Mouse (Mus musculus): ENCODE results near the gene Fyco1. TPM values are rescaled to one million over a fixed set of nuclear protein-coding genes. Genes with fewer than 3 reads are reported as not detected.
"Not testable (repeated sequence)": the region's sequence is repeated elsewhere in the genome, so short reads cannot be mapped to it uniquely, and the experiment has no call there.

The Fyco1 gene
- polyA plus RNA-seq, 1 experiment from 2014 or later: 10.5 TPM

DNA sequence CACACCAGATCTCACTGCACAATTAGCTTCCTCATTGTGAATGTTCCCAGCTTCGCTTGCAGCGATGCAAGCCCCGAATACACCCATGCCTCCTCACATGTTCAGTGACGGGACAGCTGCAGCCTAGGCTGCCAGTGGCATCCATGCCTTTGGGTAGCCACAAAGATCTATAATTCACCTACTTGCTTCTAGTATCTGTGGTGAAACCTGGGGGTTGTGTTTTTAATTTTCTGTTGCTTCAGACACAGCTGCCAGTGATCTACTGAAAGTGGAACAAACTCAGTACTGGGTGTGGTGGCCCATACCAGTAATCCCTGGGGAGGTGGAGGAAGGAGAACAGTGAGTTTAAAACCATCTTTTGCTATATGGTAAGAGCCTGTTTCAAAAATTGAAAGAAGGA lies 88.8 kb downstream of the Fyco1 start:
- H3K9me3 ChIP-seq: no peaks in the 10 kb centered on the region
- H3K36me3 ChIP-seq (replicated peaks): no peaks in the 10 kb centered on the region
- no peak overlapping the region for H3K4me3 ChIP-seq (replicated peaks)
- H3K9ac ChIP-seq: no peak overlapping the region
- no peaks in the 10 kb centered on the region for H3K27me3 ChIP-seq
- no peak for ATAC-seq (ENCODE audit: low FRiP score)
- H3K4me1 ChIP-seq: no peaks in the 10 kb centered on the region
- H3K27ac ChIP-seq: no peak overlapping the region
- WGBS: 87% methylated on average over 4 of the region's 4 CpGs
- no peak overlapping the region for H3K4me2 ChIP-seq

- no peaks in the 10 kb centered on the region for H3K36me3 ChIP-seq (replicated peaks)
- H3K27ac ChIP-seq: no peak overlapping the region
- no peak for ATAC-seq (ENCODE audit: low FRiP score)
- no peak overlapping the region for H3K9ac ChIP-seq
- H3K9me3 ChIP-seq: no peaks in the 10 kb centered on the region
- H3K27me3 ChIP-seq: no peaks in the 10 kb centered on the region
- H3K4me2 ChIP-seq: no peak overlapping the region
- no peak overlapping the region for H3K4me3 ChIP-seq (replicated peaks)
- WGBS: 88% methylated on average over 3 of the region's 3 CpGs
- H3K4me1 ChIP-seq: no peaks in the 10 kb centered on the region
Observed at GRCm38 (mm10) chr9:123760806-123761205, 90.9 kb downstream of the Fyco1 start.

GRCm38 (mm10) chr9:123758645-123759044 lies 93.1 kb downstream of the Fyco1 start:
- no peak overlapping the region for H3K4me3 ChIP-seq (replicated peaks)
- H3K27ac ChIP-seq: no peak overlapping the region
- H3K9ac ChIP-seq: no peak overlapping the region
- H3K4me1 ChIP-seq: no peaks in the 10 kb centered on the region
- H3K27me3 ChIP-seq: no peaks in the 10 kb centered on the region
- 84% methylated on average over 4 of the region's 4 CpGs for WGBS
- no peak overlapping the region for H3K4me2 ChIP-seq
- H3K9me3 ChIP-seq: no peaks in the 10 kb centered on the region
- no peak for ATAC-seq (ENCODE audit: low FRiP score)
- no peaks in the 10 kb centered on the region for H3K36me3 ChIP-seq (replicated peaks)

- WGBS: 83% methylated on average over 1 of the region's 1 CpGs
- no peaks in the 10 kb centered on the region for H3K36me3 ChIP-seq (replicated peaks)
- no peak for ATAC-seq (ENCODE audit: low FRiP score)
Observed at GRCm38 (mm10) chr9:123758156-123758555, 93.5 kb downstream of the Fyco1 start.

GRCm38 (mm10) chr9:123757326-123757725 lies 94.4 kb downstream of the Fyco1 start:
- ATAC-seq (ENCODE audit: low FRiP score): no peak
- no peaks in the 10 kb centered on the region for H3K27me3 ChIP-seq
- H3K9ac ChIP-seq: no peak overlapping the region
- no peaks in the 10 kb centered on the region for H3K4me1 ChIP-seq
- H3K4me3 ChIP-seq (replicated peaks): no peak overlapping the region
- no peaks in the 10 kb centered on the region for H3K9me3 ChIP-seq
- H3K4me2 ChIP-seq: no peak overlapping the region
- 69% methylated on average over 2 of the region's 2 CpGs for WGBS
- H3K36me3 ChIP-seq (replicated peaks): no peaks in the 10 kb centered on the region
- no peak overlapping the region for H3K27ac ChIP-seq

More at GRCm38 (mm10) chr9:123758156-123758555, 93.5 kb downstream of the Fyco1 start:
- Histone ChIP-seq H3K27me3 (no peaks in the 10 kb centered on the region), H3K27ac (no peak overlapping the region), H3K4me3 (replicated peaks) (no peak overlapping the region), H3K9ac (no peak overlapping the region), H3K4me2 (no peak overlapping the region), H3K4me1 (no peaks in the 10 kb centered on the region), H3K9me3 (no peaks in the 10 kb centered on the region)

DNA sequence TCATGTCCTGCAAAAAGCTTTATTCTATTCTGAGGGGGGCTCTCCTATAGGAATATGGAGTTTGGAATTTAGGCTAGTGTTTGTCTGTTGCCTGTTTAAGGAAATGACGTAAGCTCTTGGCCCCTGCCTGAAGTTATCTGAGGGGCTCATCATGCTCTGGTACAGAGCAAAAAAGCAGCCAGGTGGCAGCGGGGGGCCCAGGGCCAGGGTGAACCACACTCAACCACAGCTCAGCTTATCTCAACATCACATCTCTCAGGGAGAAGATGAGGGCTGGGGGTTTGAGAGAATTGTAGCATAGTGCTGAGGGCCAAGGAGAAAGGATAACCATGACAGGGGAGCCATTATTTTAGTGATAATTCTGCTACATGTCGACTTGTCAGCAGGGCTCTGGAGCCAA lies 94.9 kb downstream of the Fyco1 start:
- H3K9ac ChIP-seq: no peak overlapping the region
- no peak overlapping the region for H3K4me3 ChIP-seq (replicated peaks)
- H3K4me1 ChIP-seq: no peaks in the 10 kb centered on the region
- 90% methylated on average over 3 of the region's 3 CpGs for WGBS
- H3K27ac ChIP-seq: no peak overlapping the region
- no peaks in the 10 kb centered on the region for H3K36me3 ChIP-seq (replicated peaks)
- ATAC-seq (ENCODE audit: low FRiP score): no peak
- H3K27me3 ChIP-seq: no peaks in the 10 kb centered on the region
- H3K9me3 ChIP-seq: no peaks in the 10 kb centered on the region
- no peak overlapping the region for H3K4me2 ChIP-seq

DNA sequence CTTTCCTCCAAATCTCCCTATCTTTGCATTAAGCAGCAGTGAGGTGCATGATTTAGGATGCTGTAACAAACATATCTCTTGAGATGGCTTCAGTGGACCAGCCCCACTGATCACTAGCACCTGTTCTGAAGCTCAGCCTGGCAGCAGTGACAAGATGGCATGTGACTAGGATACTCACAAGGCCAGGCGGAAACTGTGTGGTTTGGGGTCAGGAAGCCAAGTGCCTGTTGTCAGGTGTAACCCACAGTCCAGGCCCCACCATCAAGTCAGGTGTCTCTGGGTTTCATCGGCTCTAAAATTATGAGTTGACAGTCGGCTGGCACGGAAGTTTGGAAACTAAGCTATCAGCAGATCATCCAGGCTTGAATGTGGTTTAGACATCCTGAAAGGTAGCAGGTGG lies 97.4 kb downstream of the Fyco1 start:
- Histone ChIP-seq H3K36me3 (replicated peaks) (no peaks in the 10 kb centered on the region), H3K9ac (no peak overlapping the region), H3K27me3 (no peaks in the 10 kb centered on the region), H3K4me3 (replicated peaks) (no peak overlapping the region), H3K27ac (no peak overlapping the region), H3K9me3 (no peaks in the 10 kb centered on the region), H3K4me2 (no peak overlapping the region), H3K4me1 (no peaks in the 10 kb centered on the region)
- WGBS: 97% methylated on average over 4 of the region's 4 CpGs
- no peak for ATAC-seq (ENCODE audit: low FRiP score)

DNA sequence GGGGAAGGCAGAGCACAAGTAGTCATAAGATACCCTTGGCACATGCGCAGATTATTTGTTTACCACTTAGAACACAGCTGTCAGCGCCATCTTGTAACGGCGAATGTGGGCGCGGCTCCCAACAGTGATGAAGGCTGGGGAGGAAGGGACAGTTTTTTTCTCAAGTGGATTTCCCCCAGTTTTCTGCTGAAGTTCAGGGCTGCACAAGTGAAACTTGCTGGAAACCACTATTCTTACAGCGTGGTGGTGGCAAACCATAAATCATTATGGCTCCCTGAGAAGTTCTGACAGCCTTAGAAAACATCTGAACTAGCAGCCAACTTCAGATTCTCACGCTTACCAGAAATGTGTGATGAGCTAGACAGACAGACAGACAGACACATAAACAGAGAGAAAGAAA lies 102.0 kb downstream of the Fyco1 start:
- H3K27ac ChIP-seq; H3K27me3 ChIP-seq; H3K9ac ChIP-seq; H3K4me1 ChIP-seq; H3K4me2 ChIP-seq; H3K9me3 ChIP-seq; H3K36me3 ChIP-seq (replicated peaks); H3K4me3 ChIP-seq (replicated peaks); ATAC-seq (ENCODE audit: low FRiP score): not testable (repeated sequence)
- 91% methylated on average over 8 of the region's 8 CpGs for WGBS

DNA sequence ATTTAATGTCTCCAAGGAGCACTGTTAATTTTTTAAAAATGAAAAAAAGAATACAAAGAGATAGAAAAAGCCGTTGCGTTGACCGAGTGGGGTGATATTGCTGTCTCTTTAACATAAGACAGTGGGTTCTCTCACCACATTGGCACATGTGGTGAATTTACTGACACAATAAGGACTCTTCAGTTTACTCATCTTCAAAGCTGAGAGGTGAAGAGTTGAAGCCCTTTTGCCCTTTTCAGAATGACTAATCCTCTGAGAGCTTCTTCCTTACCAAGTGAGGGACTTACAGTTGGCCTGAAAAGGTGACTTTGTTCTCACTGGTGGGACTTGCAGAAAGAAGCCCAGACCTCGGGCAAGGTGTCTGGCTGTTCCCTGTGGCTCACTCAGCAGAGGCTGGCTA lies 110.9 kb downstream of the Fyco1 start:
- no peak for ATAC-seq (ENCODE audit: low FRiP score)
- Histone ChIP-seq H3K4me2 (no peak overlapping the region), H3K36me3 (replicated peaks) (no peaks in the 10 kb centered on the region), H3K4me3 (replicated peaks) (no peak overlapping the region), H3K9me3 (no peaks in the 10 kb centered on the region), H3K27me3 (no peaks in the 10 kb centered on the region), H3K4me1 (no peaks in the 10 kb centered on the region), H3K27ac (no peak overlapping the region), H3K9ac (no peak overlapping the region)
- WGBS: 89% methylated on average over 4 of the region's 4 CpGs

Other genes starting within 250 kb of the Fyco1 start
- gene Slc6a20b, start 219.3 kb downstream of the Fyco1 start, polyA plus RNA-seq (2016; fragmentation: Nextera tagmentation; extraction: Ambion mirVana): 0.14 and 0.22 TPM in 2 replicates
- 0.06 and 0.10 TPM in 2 replicates for gene Ccr9, start 173.5 kb downstream of the Fyco1 start, polyA plus RNA-seq (2016; fragmentation: Nextera tagmentation; extraction: Ambion mirVana)
- 0.45 and 0.76 TPM in 2 replicates for gene Slc6a20a, start 173.0 kb downstream of the Fyco1 start, polyA plus RNA-seq (2016; fragmentation: Nextera tagmentation; extraction: Ambion mirVana)
- 50.1 and 57.4 TPM in 2 replicates for gene Lztfl1, start 134.2 kb downstream of the Fyco1 start, polyA plus RNA-seq (2016; fragmentation: Nextera tagmentation; extraction: Ambion mirVana)
- gene Cxcr6, start 45.4 kb downstream of the Fyco1 start, polyA plus RNA-seq (2016; fragmentation: Nextera tagmentation; extraction: Ambion mirVana): 0.13 and 0.21 TPM in 2 replicates
- gene Xcr1, start 10.1 kb upstream of the Fyco1 start, polyA plus RNA-seq (2016; fragmentation: Nextera tagmentation; extraction: Ambion mirVana): 0.05 TPM in 1 of 2 replicates, not detected in the other
- 0.62 and 1.0 TPM in 2 replicates for gene Ccr1, start 116.8 kb upstream of the Fyco1 start, polyA plus RNA-seq (2016; fragmentation: Nextera tagmentation; extraction: Ambion mirVana)
- gene Ccr1l1, start 126.5 kb upstream of the Fyco1 start, polyA plus RNA-seq (2016; fragmentation: Nextera tagmentation; extraction: Ambion mirVana): not detected in 2 replicates
- not detected in 2 replicates for gene Ccr3, start 170.1 kb upstream of the Fyco1 start, polyA plus RNA-seq (2016; fragmentation: Nextera tagmentation; extraction: Ambion mirVana)